Mouse (Mus musculus) ES-Bruce4 (cell line): Measurements from ENCODE around the gene Ap1b1. TPM values are rescaled to one million over a fixed set of nuclear protein-coding genes. Genes with fewer than 3 reads are reported as not detected.

Source experiments
- H3K27ac ChIP-seq: 2 replicates; pipeline ENCODE4 v1.5.1; 2012; ENCODE audit warnings: low read length, inconsistent platforms; ENCODE audit not compliant: insufficient read depth
- H3K27me3 ChIP-seq: 2 replicates; pipeline ENCODE4 v1.6.1; 2012; ENCODE audit warnings: mild to moderate bottlenecking, low read length, inconsistent platforms; ENCODE audit not compliant: control insufficient read depth, poor library complexity, insufficient read depth, severe bottlenecking
- H3K36me3 ChIP-seq: 2 replicates; pipeline ENCODE4 v1.6.1; 2012; ENCODE audit warnings: inconsistent platforms, mild to moderate bottlenecking, low read length, moderate library complexity; ENCODE audit not compliant: control insufficient read depth, poor library complexity, insufficient read depth, severe bottlenecking
- H3K4me1 ChIP-seq: one replicate; pipeline ENCODE4 v1.8.1; 2011; ENCODE audit warnings: low read length; ENCODE audit not compliant: control insufficient read depth, insufficient read depth
- H3K4me3 ChIP-seq: 2 replicates; pipeline ENCODE4 v1.5.1; 2011; ENCODE audit warnings: low read depth, mild to moderate bottlenecking, low read length
- H3K9ac ChIP-seq: 2 replicates; pipeline ENCODE4 v1.6.1; 2012; ENCODE audit warnings: low read depth, mild to moderate bottlenecking, inconsistent platforms; ENCODE audit not compliant: poor library complexity, severe bottlenecking
- H3K9me3 ChIP-seq: replicated peaks from 2 replicates; pipeline ENCODE4 v1.6.1; 2012; ENCODE audit warnings: mild to moderate bottlenecking, low read length, inconsistent platforms; ENCODE audit not compliant: control insufficient read depth, poor library complexity, insufficient read depth, severe bottlenecking
- CTCF ChIP-seq: IDR thresholded peaks from one replicate; pipeline ENCODE4 v1.8.1; 2011; ENCODE audit warnings: low read depth, low read length
- EP300 ChIP-seq: IDR thresholded peaks from 2 replicates; pipeline ENCODE4 v1.6.1; 2011; ENCODE audit warnings: low read depth, low read length; ENCODE audit not compliant: insufficient read depth
- POLR2A ChIP-seq: IDR thresholded peaks from one replicate; pipeline ENCODE4 v1.8.1; 2011; ENCODE audit warnings: low read length; ENCODE audit not compliant: insufficient read depth
- polyA plus RNA-seq: library from polyadenylated mRNA; stranded (reverse); fragments of >200 nt; gene quantifications from 2 replicates; pipeline ENCODE4 v1.2.4, GENCODE M21; 2011; ENCODE audit warnings: low read depth; ENCODE audit not compliant: missing spikeins, insufficient read depth, insufficient read length

The Ap1b1 gene
- polyA plus RNA-seq, 1 experiment, result 61.2 TPM

DNA sequence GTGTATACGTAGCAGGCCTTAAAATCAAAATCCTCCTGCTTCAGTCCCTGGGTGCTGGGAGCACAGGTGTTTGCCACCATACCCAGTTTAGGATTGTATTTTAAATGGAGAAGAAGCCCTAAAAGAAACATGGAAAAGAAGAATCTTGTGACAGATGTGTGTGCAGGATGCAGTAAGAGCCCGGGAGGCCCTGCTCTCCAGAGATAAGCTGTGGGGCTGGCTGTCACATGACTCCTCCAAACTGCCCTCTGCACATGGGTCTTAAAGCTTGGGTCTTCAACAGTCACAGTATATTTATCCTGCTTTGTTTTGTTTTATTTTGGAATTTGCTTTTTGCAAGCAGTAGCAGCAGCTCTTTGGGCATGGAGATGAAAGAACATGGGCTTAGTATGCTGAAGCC lies 19.1 kb upstream of the Ap1b1 start:
- Histone ChIP-seq H3K27ac (no peak overlapping the region), H3K36me3 (no peaks in the 10 kb centered on the region), H3K4me1 (no peaks in the 10 kb centered on the region), H3K9me3 (no peaks in the 10 kb centered on the region), H3K9ac (no peak overlapping the region), H3K4me3 (no peak overlapping the region), H3K27me3 (no peaks in the 10 kb centered on the region)
- TF ChIP-seq CTCF, result no peak
- TF ChIP-seq EP300, result no peak

DNA sequence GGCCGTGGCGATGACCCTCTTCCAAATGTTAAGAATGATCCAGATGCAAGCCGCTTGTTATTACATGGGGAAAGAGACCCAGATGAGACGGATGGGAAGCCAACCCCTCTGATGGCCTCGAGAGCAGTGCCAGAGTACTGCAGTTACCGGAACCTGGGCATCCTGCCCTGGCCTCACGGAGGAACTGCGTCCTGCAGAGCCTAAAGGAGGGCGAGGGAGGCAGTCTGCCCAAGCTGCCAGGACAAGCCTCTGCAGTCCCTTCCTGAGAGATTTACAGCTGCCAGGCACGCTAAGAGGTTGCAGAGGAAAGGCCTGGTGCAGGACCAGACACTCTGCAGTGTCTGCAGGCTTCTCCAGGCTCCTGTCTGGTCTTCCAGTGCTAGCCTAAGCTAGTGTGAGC lies 18.2 kb upstream of the Ap1b1 start:
- Histone ChIP-seq H3K36me3 (no peaks in the 10 kb centered on the region), H3K9ac (no peak overlapping the region), H3K27me3 (no peaks in the 10 kb centered on the region), H3K27ac (no peak overlapping the region), H3K4me3 (no peak overlapping the region), H3K4me1 (no peaks in the 10 kb centered on the region), H3K9me3 (no peaks in the 10 kb centered on the region)
- TF ChIP-seq EP300 (no peak), CTCF (no peak), POLR2A (no peak)

DNA sequence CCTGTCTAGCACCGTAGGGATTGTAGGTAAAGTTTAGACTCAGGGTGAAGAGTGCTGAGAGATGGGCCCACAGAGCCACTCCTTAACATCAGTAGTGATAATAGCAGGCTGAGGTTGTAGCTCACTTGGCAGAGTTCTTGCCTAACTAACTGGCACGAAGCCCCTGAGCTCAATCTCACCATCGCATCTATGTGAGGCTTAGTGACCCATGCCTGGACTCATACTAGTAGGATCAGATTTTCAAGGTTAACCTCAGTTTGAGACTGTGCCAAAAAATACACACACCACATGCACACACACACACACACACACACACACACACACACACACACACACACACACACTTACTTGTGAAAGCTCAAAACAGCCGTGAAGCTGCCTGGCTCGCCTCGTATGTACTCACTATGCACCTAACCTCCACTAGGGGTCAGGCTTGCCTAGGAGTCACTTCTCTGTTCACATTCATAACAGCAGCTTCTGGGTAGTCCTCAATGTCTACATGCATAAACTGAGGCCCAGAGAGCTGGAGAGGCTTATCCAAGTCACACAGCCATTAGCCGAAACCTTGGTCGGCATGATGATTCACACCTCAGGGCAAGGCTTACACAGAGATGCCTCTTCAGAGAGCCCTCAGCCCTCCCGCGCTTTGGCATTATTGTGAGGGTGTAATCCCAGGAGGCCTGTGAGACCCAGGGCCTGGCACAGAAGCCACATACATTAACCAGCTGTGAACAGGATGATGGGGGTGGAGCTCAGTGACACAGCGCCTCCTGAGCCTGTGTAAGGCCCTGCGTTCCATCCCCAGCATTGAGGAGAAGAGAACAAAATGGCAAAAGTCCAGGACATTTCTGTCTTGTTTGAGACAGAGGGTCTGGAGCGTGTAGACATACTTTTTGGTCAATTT lies 13.4 kb upstream of the Ap1b1 start:
- no peak overlapping the region for H3K4me3 ChIP-seq
- H3K4me1 ChIP-seq, result no peaks in the 10 kb centered on the region
- TF ChIP-seq CTCF (peak; percentile 58), POLR2A (no peak)
- no peaks in the 10 kb centered on the region for H3K9me3 ChIP-seq
- no peaks in the 10 kb centered on the region for H3K27me3 ChIP-seq
- no peak overlapping the region for H3K27ac ChIP-seq
- H3K9ac ChIP-seq, result no peak overlapping the region
- H3K36me3 ChIP-seq, result no peaks in the 10 kb centered on the region

DNA sequence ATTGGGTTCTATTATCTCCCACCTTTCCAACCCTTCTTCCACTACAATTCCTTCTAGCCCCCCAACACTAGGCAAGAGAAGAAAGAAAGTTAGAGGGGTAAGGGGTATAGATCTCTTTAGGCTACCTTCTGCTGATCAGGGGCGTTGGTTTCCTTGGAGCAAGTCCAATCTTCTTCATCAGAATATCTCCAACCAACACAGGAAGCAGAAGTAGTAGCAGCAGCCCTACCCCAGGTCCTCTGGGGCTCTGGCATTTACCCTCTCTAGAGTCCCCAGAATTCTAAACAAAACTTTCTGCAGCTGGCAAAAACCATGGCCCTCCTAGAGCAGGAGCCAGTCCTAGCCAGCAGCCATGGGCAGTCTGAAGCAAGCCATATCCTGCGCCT lies 12.8 kb upstream of the Ap1b1 start:
- Histone ChIP-seq H3K36me3 (no peaks in the 10 kb centered on the region), H3K27me3 (no peaks in the 10 kb centered on the region), H3K4me3 (no peak overlapping the region), H3K9me3 (no peaks in the 10 kb centered on the region), H3K9ac (no peak overlapping the region), H3K4me1 (no peaks in the 10 kb centered on the region), H3K27ac (no peak overlapping the region)
- TF ChIP-seq CTCF, result no peak
- no peak for TF ChIP-seq POLR2A
- TF ChIP-seq EP300, result no peak

DNA sequence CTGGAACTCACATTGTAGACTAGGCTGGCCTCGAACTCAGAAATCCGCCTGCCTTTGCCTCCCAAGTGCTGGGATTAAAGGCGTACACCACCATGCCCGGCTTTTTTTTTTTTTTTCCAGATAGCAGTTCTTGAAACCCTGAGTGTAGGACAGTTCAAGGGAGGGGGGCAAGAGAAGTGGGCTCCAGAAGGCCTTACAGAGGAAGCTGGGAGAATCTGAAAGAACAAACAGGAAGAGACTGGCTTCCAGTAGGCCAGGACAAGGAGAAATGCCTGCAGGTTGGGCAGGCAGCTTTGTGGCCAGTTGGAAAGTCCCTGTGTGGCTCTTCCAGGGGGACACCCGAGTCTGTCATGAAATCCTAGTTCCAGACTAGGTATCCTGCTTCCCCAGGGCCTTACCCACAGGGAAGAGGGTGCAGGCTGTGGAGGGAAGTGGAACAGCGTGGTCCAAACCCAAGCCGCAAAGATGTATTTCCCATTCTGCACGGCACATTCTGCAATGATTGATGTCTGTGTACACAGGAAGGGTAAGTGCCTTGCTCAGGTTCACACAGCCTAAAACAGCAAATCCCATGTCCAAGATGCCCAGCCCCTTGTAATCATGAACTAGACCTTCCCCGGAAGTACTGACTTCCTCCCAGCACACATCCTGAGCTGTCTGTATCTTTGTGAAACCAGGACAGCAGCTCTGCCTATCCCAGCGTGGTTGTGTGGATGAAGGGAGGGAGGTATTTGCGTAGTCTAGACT lies 12.1 kb upstream of the Ap1b1 start:
- H3K36me3 ChIP-seq, result no peaks in the 10 kb centered on the region
- no peaks in the 10 kb centered on the region for H3K27me3 ChIP-seq
- H3K27ac ChIP-seq, result no peak overlapping the region

DNA sequence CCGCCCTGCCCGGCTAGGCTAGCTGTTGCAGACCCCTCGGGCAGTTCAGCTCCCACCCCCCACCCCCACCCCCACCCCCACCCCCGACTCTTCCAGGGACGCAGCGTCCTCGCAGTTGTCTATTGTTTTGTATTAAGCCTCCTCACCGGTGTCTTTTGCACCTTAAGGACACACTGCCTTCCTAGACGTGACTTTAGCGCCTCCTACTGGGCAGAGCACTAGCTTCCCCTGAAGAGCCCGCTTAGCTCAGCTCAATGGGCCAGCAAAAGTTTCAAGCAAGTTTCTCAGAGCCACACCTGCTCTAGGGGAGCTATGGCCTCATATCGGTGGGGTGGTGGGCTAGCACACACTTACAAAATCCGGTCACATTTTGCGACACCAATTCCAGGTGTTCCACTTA lies 11.0 kb upstream of the Ap1b1 start:
- H3K9me3 ChIP-seq, result no peaks in the 10 kb centered on the region
- no peak for TF ChIP-seq POLR2A
- TF ChIP-seq CTCF, result peak; percentile 89
- no peak overlapping the region for H3K4me3 ChIP-seq
- no peak overlapping the region for H3K27ac ChIP-seq
- H3K27me3 ChIP-seq, result no peaks in the 10 kb centered on the region
- no peaks in the 10 kb centered on the region for H3K36me3 ChIP-seq
- no peaks in the 10 kb centered on the region for H3K4me1 ChIP-seq
- H3K9ac ChIP-seq, result no peak overlapping the region

More for the DNA sequence above, 12.1 kb upstream of the Ap1b1 start:
- Histone ChIP-seq H3K9ac (no peak overlapping the region), H3K9me3 (no peaks in the 10 kb centered on the region), H3K4me1 (no peaks in the 10 kb centered on the region), H3K4me3 (no peak overlapping the region)
- TF ChIP-seq EP300 (no peak), POLR2A (no peak), CTCF (no peak)
